Mouse (Mus musculus) cortical plate, adult 2 months (tissue): ENCODE measurements around the gene Cracr2b.

ENCODE experiments used
- CTCF ChIP-seq: fragments of 200-500 bp; IDR thresholded peaks from 2 replicates; pipeline ENCODE4 v1.5.1; 2011; ENCODE audit warnings: mild to moderate bottlenecking, control low read depth, low read length; ENCODE audit not compliant: insufficient read depth; ENCODE audit errors: extremely low read depth
- POLR2A ChIP-seq: fragments of 200-500 bp; IDR thresholded peaks from 2 replicates; pipeline ENCODE4 v1.6.1; 2011; ENCODE audit warnings: mild to moderate bottlenecking, low read length, control low read depth; ENCODE audit not compliant: insufficient read depth; ENCODE audit errors: extremely low read depth

- TF ChIP-seq CTCF (no peak), POLR2A (0 out of 2 replicates have a peak, but pooled peaks have one; percentile 10)
Observed at GRCm38 (mm10) chr7:141426948-141427730, 33.8 kb upstream of the Cracr2b start.
